Mouse (Mus musculus): ENCODE measurements around the gene Nlrp4c.
A peak's percentile ranks its signal among the peaks of the same experiment; 100 is the strongest.
"Not testable (repeated sequence)": the region's sequence is repeated elsewhere in the genome, so short reads cannot be mapped to it uniquely, and the experiment has no call there.

The Nlrp4c gene

DNA sequence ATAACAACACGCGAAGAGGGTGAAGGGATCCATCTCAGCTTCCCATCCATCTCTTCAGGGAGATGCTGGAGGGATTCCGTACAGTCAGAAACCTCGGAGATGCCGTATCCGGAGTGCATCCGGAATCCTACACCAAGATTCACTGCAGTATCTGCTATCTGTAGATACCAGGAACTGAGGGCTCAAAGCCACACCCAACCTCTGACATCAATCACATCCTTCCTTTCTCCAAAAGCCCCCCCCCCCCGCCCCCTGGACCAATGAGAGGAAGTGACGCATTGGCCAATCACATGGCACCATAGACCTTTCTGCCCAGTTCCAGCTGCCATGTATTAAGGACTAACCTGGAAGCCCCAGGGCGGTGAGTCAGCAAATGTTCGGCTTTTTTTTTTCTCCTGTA is at the start of gene Nlrp4c:
Gene Nlrp4c, plus strand, starts transcription at position 301 of the 400 bp plus-strand sequence.
- DNase-seq (ENCODE audit: low spot score in 2 of 2), result no peak

DNA sequence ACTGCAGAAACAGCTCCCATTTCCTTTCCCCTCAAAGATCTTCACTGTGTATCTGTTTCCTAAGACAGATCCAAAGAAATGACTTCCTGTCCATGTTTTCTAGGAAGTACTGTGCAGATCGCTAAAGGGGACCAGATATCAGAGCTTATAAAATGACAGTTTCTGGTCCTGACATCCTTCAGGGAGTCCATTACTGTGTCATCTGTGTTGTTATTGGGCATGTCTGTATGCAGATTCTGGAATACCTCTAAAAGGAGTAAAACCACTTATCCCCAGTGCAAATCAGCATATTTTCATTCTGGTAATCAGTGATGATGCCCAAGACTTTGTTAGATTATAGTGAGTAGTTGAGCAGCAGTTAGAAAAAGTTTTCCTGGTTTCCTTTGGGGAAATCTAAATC is 34.1 kb upstream of the Nlrp4c start, which contains the start of gene Vmn1r65:
Gene Vmn1r65, minus strand, starts transcription at position 101 of the 400 bp plus-strand sequence.
- no peak for DNase-seq (ENCODE audit: low spot score in 2 of 2)

DNA sequence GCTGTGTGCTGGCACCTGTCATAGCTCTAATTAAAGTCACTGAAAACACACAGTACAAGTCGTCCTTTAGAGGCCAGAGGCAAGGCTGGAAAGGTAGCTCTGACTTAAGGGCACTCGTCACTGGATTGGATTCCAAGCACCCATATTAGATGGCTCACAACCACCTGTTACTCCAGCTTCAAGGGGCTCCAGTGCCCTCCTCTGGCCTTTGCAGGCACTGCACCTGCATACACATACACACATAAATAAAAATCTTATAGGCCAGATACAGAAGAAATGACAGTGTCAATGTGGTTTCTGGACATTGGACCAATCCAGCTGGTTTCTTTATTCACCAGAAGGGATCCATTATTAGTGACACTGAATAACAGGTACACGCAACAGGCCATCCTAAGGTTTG is 74.5 kb downstream of the Nlrp4c start:
- no peak for DNase-seq (ENCODE audit: low spot score in 2 of 2)

DNA sequence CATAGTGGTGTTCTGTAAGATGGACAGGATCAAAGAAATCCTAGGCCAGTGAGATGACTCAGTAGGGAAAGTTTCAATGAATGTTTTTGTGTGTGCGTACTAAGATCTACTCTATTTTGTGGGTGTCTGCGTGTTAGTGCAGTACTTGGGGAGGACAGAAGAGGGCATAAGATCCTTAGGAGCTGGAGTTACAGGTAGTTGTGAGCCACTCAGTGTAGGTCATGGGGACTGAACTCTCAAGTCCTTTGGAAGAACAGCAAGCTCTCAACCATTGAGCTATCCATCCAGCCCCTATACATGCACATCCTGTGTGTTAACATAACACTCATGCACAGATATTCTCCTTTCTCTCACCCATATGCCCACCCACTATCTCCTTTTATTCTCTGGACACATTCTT is 75.1 kb downstream of the Nlrp4c start:
- not testable (repeated sequence) for DNase-seq (ENCODE audit: low spot score in 2 of 2)

DNA sequence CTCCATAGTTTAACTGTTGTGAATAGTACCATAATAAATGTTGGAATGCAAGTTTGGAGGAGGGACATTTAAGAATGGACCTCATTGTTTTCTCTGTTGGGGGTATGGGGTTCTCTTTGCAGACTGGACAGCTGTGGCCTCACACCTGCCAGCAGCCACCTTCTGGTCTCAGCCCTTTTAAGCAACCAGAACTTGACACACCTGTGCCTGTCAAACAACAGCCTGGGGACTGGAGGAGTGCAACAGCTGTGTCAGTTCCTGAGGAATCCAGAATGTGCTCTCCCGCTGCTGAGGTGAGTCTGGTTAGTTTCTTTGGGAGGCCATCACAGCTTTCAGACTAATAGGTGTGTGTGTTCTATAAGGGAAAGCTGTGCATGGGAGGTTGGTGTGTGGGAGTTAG is 76.2 kb downstream of the Nlrp4c start:
- not testable (repeated sequence) for DNase-seq (ENCODE audit: low spot score in 2 of 2)

DNA sequence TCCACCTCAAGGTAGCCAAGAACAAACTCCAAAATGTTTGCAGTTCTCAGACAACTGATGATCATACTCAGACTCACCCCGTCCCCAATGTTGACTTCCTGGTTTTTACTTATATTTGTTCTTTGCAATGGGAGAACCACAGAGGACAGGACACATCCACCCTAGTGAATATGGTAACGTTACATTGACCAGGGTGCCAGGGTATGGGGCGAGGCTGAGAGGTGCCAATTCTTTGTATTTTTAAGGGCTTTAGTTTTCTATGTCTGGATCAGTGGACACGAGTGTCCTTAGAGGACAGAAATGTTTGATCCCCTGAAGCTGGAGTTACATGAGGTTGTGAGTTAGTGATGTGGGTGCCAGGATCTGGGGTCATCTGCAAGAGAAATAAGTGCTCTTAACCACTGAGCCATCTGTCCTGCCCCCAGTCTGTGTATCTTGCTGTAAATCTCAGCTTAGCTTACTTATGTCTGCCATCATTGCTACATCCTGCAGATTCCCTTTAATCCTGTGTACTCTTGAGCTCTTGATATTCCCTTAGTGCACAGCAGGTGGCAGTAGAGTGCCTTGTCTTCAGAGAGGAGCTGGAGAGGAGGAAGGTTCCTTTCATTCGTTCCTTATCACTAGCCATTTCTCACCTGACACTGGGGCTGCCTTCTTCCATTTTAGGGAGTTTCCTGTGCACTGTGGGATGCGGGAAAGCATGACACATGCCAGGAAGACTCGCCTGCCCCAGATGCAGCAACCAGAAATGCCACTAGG is 81.9 kb downstream of the Nlrp4c start:
- peak; percentile 75 to 79 for DNase-seq (ENCODE audit: low spot score in 2 of 2)

DNA sequence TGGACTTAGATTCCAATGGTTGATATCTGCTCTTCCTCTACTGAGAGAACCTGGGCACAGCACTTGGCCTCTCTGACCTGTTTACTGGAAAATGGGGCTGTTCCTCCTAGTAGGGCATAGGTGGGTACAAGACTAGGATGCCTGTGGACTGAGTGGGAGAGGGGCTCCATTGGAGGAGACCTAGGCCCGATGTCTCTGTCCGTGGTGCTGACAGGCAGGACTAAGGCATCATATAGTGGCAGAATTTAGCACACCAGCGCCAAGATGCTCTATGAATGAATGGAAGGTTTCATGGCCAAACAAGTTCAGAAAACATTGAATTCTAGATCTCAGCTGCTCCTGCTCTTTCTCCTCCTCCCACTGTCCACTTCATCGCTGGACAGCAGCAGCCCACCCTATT is 85.4 kb downstream of the Nlrp4c start:
- DNase-seq (ENCODE audit: low spot score in 2 of 2), result no peak

DNA sequence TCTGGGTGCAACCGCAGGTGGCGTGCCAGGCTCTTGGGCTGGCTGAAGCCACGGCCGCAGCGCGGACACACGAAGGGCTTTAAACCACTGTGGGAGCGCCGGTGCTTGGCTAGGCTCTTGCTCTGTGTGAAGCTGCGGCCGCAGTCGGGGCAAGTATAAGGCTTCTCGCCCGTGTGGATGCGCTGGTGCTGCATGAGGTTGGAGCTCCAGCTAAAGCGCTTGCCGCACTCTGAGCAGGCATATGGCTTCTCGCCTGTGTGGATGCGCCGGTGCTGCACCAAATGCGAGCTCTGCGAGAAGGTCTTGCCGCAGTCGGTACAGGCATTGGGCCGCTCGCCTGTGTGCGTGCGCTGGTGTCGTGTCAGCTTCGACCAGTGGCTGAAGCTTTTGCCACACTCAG is 87.7 kb downstream of the Nlrp4c start:
- no peak for DNase-seq (ENCODE audit: low spot score in 2 of 2)

DNA sequence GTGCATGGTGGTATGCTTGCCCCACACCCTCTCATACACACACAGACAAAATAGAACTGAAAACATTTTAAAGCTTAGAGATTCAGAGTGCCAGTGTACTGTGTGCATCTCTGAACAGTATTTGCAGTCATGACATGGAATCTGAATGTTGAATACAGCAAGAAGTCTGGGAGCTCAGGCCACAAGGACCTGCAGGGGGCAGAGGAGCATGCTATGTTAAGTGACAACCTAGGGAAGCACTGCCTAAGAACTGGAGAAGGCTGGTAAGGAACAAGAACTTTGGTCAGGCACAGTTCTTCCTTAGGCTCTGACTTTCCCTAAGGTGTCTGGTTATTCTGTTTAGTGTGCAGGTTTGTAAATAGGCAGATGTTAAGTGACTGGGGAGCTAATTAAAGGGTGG is 91.5 kb downstream of the Nlrp4c start:
- no peak for DNase-seq (ENCODE audit: low spot score in 2 of 2)

DNA sequence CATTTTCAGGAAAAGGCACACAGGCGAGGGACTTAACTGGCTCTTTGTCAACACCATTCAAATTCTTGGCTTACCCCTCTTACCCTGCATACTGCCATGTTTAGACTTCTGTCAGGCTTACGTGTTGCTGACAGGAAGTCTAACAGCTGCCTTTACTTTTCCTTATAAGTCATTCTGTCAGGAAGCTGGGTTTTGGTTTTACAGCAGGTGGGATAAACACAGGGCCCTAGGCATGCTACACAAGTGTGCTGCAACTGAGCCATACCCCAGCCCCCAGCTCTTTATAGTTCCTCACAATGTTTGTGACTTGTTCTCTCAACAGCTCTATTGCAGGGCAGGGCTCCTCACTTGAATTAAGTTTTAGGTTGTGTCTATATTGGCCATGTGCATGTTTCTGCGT is 94.3 kb downstream of the Nlrp4c start:
- DNase-seq (ENCODE audit: low spot score in 2 of 2), result no peak

DNA sequence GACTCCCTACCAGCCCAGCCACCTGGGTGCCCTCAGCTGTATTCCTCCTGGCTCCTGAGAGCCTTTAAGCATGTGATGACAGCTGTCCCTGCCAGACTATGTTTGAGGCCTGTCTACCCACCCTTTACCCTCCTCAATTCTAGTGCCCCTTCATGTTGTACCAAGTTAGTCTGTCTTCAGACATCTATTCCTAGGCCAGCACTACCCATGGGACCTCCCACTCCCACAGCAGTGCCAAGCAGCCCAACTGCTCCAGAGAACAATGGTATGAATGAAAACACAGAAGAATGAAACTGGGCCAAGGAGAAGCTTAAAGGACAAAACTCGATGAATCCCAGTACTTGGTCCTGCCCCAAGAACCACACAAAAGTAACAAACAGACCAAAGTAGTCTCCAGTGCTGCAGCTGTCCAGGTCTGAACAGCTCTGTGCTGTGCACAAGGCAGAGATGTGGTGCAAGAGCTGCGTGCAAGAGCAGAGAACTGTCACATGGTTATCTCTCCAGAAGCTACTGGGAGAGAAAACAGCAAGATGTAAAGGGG is 99.1 kb downstream of the Nlrp4c start:
- DNase-seq (ENCODE audit: low spot score in 2 of 2), result no peak

DNA sequence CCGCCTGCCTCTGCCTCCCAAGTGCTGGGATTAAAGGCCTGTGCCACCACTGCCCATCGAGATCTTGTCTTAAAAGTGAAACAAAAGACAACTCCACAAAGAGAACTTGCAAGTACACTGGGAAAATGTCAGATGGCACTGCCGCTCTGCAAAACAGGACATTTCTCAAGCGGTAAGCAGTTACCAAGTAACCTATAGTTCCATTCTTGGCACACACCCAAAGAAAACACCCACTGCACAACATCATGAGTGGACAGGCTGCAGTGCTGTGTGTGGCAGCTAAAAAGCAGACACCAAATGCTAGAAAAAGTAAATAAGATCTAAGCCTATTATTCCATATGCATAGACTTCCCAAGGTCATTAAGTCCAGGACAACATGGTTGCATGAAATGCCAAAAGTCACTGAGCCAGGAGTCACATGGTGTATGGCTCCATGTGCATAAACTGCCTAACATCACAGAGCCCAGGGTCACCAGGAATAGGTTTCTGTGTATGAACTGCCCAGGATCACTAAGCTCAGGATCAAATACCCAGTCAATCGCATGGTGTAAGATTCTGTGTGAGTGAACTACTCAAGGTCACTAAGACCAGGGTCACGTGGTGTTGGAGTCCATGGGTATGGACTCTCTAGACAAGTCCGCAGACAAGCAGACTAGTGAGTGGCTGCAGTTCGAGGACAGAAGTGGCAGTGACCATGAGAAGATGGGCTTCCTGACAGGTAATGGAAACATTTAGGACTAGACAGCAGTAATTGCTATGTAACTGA is 100.6 kb downstream of the Nlrp4c start:
- no peak for DNase-seq (ENCODE audit: low spot score in 2 of 2)

DNA sequence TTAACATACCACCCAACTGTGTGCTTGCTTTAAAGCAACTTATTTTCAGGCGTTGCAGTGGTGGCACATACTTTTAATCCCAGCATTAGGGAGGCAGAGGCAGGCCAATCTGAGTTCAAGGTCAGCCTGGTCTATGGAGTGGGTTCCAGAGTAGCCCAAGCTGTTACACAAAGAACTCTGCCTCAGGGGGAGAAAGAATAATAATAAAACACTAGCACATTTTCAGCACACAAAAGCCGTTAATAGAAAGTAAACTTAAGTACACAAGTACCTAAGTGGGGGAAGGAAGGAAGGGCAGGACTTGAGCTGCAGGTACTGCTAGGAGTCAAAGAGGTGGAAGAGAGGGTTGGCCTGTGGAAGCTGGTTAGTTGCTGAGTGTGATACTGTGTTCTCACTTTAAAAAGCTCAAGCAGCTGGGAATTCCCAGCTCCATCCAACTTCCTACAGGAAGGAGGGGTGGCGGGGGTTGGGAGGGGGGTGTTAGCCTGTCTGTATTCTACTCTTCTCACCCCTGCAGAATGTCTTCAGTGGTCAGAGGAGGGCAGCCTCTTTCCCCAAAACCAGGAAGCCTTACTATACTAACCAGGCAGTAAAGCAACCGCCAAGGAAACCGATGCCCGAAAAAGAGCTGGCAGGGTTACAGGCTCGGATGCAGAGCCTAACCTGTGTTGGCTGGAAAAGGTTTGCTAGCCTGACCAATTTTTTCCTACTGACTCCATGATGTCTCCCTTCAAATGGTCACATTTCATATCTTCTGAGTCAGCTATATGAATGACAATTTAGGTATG is 101.4 kb downstream of the Nlrp4c start:
- DNase-seq (ENCODE audit: low spot score in 2 of 2), result no peak

DNA sequence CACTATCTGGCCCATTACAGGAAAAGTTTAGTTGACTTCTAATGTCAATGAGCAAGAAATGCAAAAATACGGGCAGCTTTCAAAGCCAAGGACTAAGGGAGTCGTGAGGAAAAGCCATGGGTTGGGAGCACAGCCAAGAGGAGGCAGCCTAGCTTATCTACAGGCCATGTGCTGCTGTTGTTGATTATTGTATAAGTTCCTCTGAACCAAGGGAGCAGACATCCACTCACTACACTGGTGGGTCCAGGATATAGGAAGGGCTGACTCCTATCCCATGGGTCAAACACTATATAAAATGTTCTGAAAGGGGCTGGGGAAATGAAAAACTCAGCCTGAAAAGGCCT is 102.0 kb downstream of the Nlrp4c start:
- no peak for DNase-seq (ENCODE audit: low spot score in 2 of 2)

DNA sequence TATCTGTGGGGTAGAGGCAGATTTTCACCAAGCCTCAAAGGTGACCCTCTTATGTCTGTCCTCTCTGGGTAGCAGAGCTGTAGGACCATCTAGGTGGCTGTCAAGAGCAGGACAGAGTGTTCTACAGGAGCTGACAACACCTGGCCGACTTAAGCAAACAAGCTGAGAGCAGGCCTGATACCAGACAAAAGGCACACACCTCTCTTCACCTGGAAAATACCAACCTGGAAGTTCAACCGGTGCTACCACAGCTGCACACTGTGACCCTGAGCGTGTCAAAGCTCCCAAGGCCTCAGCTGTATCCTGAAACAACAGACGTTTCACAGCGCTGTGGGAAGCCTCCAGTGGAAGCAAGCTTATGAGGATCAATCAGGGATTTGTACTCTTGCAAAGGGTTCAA is 102.7 kb downstream of the Nlrp4c start:
- DNase-seq (ENCODE audit: low spot score in 2 of 2), result no peak

DNA sequence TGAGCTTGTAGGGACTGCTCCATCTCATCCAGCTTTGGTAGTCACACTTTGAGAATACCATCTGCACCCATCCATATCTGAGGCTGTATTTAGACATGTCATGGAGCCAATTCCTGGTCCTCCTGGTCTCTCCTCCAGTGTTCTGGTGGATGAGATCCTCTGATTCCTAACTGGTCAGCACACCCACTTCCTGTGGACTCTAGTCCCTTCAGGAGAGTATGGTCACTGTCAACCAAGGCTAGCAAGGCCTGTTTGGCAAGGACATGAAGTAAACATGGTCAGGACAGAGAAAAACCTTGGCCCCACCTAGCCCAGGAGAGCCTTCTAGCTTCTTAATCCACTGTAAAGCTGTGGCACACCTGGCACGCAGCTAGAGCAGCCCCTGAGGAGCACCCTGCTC is 106.3 kb downstream of the Nlrp4c start:
- DNase-seq (ENCODE audit: low spot score in 2 of 2), result no peak

DNA sequence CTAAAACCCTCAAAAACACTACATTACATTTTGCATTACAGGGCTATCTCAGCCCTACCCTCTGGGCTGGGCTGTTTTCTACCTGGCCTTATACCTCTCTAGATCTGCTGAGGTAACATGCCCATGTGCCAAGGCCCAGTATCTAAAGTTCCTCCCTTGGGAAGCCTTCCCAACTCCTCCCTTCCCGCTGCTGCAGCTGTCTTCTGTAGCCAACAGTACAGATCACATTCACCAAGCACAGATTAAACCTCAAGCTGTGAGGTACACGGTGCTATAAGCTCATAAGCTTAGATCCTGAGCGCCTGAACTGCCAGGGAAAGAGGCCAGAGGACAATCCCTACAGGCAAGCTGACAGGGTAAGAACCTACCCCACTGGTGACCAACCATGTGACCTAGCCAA is 107.1 kb downstream of the Nlrp4c start:
- DNase-seq (ENCODE audit: low spot score in 2 of 2), result no peak

DNA sequence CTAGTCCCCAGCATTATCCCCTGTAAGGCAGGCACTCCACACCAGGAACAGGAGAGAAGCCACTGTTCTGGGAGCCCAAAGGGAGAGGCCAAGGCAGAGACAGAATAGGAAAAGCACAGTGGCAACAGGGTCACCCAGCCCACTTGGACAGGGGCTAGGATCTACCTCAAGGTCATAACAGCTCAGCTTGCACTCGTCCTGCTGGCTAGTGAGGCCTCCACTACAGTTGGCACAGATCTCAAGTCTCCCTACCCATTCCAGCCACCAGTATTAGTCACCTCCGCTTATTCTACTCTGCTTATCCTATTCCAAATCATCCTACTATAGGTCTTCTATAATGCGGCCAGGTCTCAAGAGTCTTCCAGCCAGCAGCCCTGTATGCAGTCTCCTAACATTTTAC is 108.2 kb downstream of the Nlrp4c start:
- DNase-seq (ENCODE audit: low spot score in 2 of 2), result no peak

DNA sequence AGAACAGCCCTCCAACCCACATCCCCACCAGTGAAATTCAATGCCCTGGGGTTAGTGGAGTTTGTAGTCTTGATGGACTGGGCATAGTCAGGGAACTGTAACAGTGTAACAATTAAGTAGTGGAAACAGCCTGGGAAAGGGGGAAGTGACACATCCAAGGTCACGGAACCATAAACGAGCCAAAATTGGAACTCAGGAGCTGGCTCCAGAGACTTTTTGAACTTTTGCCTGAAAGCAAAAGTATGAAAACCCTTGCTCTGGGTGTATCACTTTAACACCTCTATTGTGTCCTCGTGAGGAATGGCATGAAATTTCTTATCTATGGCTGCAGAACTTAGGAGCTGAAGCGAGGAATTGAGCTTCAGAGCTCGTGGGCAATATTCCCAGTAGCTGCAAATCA is 109.2 kb downstream of the Nlrp4c start:
- DNase-seq (ENCODE audit: low spot score in 2 of 2), result no peak

Measured in urinary bladder, postnatal 36 days (tissue).